Mouse (Mus musculus): ENCODE measurements around the gene Wipf2. TPM values are rescaled to one million over a fixed set of nuclear protein-coding genes. Genes with fewer than 3 reads are reported as not detected.
"Not testable (repeated sequence)": the region's sequence is repeated elsewhere in the genome, so short reads cannot be mapped to it uniquely, and the experiment has no call there.

Wipf2 gene
- polyA plus RNA-seq, 1 experiment, result 36.5 TPM

GRCm38 (mm10) chr11:98917428-98918005, 54.1 kb downstream of the Wipf2 start:
- no peak overlapping the region for H3K4me3 ChIP-seq (ENCODE audit: low read depth, low read length)
- H3K27me3 ChIP-seq (ENCODE audit: control insufficient read depth, insufficient read depth, low read length, poor library complexity, severe bottlenecking), result no peaks in the 10 kb centered on the region
- H3K4me1 ChIP-seq (ENCODE audit: control insufficient read depth, insufficient read depth, low read length), result peaks cover 3% of the 10 kb centered on the region
- H3K36me3 ChIP-seq (ENCODE audit: control insufficient read depth, insufficient read depth, low read length, poor library complexity, severe bottlenecking), result peaks cover 81% of the 10 kb centered on the region
- H3K9ac ChIP-seq (ENCODE audit: low read depth, poor library complexity, severe bottlenecking), result no peak overlapping the region
- no peak overlapping the region for H3K27ac ChIP-seq (ENCODE audit: insufficient read depth, low read length)
- H3K9me3 ChIP-seq (replicated peaks; ENCODE audit: control insufficient read depth, insufficient read depth, low read length, poor library complexity, severe bottlenecking), result no peaks in the 10 kb centered on the region
- TF ChIP-seq CTCF (IDR thresholded peaks at IDR 0.05; ENCODE audit: low read depth, low read length), result no peak

GRCm38 (mm10) chr11:98918231-98918630, 54.8 kb downstream of the Wipf2 start:
- TF ChIP-seq EP300 (IDR thresholded peaks at IDR 0.05; ENCODE audit: insufficient read depth, low read depth, low read length) (no peak), POLR2A (IDR thresholded peaks at IDR 0.05; ENCODE audit: insufficient read depth, low read length) (no peak), CTCF (IDR thresholded peaks at IDR 0.05; ENCODE audit: low read depth, low read length) (no peak)
- H3K36me3 ChIP-seq (ENCODE audit: control insufficient read depth, insufficient read depth, low read length, poor library complexity, severe bottlenecking), result peaks cover 74% of the 10 kb centered on the region
- no peak overlapping the region for H3K27ac ChIP-seq (ENCODE audit: insufficient read depth, low read length)
- H3K4me1 ChIP-seq (ENCODE audit: control insufficient read depth, insufficient read depth, low read length), result peaks cover 4% of the 10 kb centered on the region
- H3K9me3 ChIP-seq (replicated peaks; ENCODE audit: control insufficient read depth, insufficient read depth, low read length, poor library complexity, severe bottlenecking), result no peaks in the 10 kb centered on the region
- H3K27me3 ChIP-seq (ENCODE audit: control insufficient read depth, insufficient read depth, low read length, poor library complexity, severe bottlenecking), result no peaks in the 10 kb centered on the region
- no peak overlapping the region for H3K4me3 ChIP-seq (ENCODE audit: low read depth, low read length)
- no peak overlapping the region for H3K9ac ChIP-seq (ENCODE audit: low read depth, poor library complexity, severe bottlenecking)

- no peaks in the 10 kb centered on the region for H3K27me3 ChIP-seq (ENCODE audit: control insufficient read depth, insufficient read depth, low read length, poor library complexity, severe bottlenecking)
- peaks cover 6% of the 10 kb centered on the region for H3K4me1 ChIP-seq (ENCODE audit: control insufficient read depth, insufficient read depth, low read length)
- H3K36me3 ChIP-seq (ENCODE audit: control insufficient read depth, insufficient read depth, low read length, poor library complexity, severe bottlenecking), result peaks cover 66% of the 10 kb centered on the region
- TF ChIP-seq POLR2A (IDR thresholded peaks at IDR 0.05; ENCODE audit: insufficient read depth, low read length) (no peak), EP300 (IDR thresholded peaks at IDR 0.05; ENCODE audit: insufficient read depth, low read depth, low read length) (no peak), CTCF (IDR thresholded peaks at IDR 0.05; ENCODE audit: low read depth, low read length) (no peak)
- no peak overlapping the region for H3K27ac ChIP-seq (ENCODE audit: insufficient read depth, low read length)
- H3K9ac ChIP-seq (ENCODE audit: low read depth, poor library complexity, severe bottlenecking), result no peak overlapping the region
- no peak overlapping the region for H3K4me3 ChIP-seq (ENCODE audit: low read depth, low read length)
- H3K9me3 ChIP-seq (replicated peaks; ENCODE audit: control insufficient read depth, insufficient read depth, low read length, poor library complexity, severe bottlenecking), result no peaks in the 10 kb centered on the region
Measured at GRCm38 (mm10) chr11:98919009-98919408, 55.6 kb downstream of the Wipf2 start.

GRCm38 (mm10) chr11:98921813-98922212, 58.4 kb downstream of the Wipf2 start:
- H3K27ac ChIP-seq (ENCODE audit: insufficient read depth, low read length); H3K4me3 ChIP-seq (ENCODE audit: low read depth, low read length); H3K27me3 ChIP-seq (ENCODE audit: control insufficient read depth, insufficient read depth, low read length, poor library complexity, severe bottlenecking); H3K9me3 ChIP-seq (replicated peaks; ENCODE audit: control insufficient read depth, insufficient read depth, low read length, poor library complexity, severe bottlenecking); H3K9ac ChIP-seq (ENCODE audit: low read depth, poor library complexity, severe bottlenecking): not testable (repeated sequence)
- peak; percentile 70 for TF ChIP-seq CTCF (IDR thresholded peaks at IDR 0.05; ENCODE audit: low read depth, low read length)
- Histone ChIP-seq H3K4me1 (ENCODE audit: control insufficient read depth, insufficient read depth, low read length) (peaks cover 16% of the 10 kb centered on the region), H3K36me3 (ENCODE audit: control insufficient read depth, insufficient read depth, low read length, poor library complexity, severe bottlenecking) (peaks cover 44% of the 10 kb centered on the region)

DNA sequence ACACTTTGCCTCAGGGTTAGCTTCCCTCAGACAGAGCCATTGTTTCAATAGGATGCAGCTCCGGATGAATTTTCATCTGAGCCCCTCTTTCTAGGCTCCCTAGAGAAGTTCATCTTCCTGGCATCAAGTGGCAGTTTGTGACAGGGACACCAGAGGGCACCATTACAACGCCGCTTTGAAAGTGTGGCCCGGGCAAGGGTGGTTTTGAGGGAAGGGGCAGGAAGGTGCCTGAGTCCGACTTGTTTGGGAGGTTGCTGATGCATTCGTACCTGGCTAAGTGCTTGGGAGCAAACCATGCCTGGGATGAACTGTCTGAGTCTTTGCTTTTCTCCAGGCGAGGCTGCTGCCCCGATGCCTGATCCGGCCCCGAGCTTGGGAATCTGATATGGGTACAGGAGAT, 58.9 kb downstream of the Wipf2 start:
- Histone ChIP-seq H3K36me3 (ENCODE audit: control insufficient read depth, insufficient read depth, low read length, poor library complexity, severe bottlenecking) (peaks cover 39% of the 10 kb centered on the region), H3K4me1 (ENCODE audit: control insufficient read depth, insufficient read depth, low read length) (peaks cover 16% of the 10 kb centered on the region)
- H3K27me3 ChIP-seq (ENCODE audit: control insufficient read depth, insufficient read depth, low read length, poor library complexity, severe bottlenecking); H3K27ac ChIP-seq (ENCODE audit: insufficient read depth, low read length); H3K4me3 ChIP-seq (ENCODE audit: low read depth, low read length); H3K9ac ChIP-seq (ENCODE audit: low read depth, poor library complexity, severe bottlenecking); H3K9me3 ChIP-seq (replicated peaks; ENCODE audit: control insufficient read depth, insufficient read depth, low read length, poor library complexity, severe bottlenecking): not testable (repeated sequence)
- TF ChIP-seq CTCF (IDR thresholded peaks at IDR 0.05; ENCODE audit: low read depth, low read length), result peak; percentile 49

DNA sequence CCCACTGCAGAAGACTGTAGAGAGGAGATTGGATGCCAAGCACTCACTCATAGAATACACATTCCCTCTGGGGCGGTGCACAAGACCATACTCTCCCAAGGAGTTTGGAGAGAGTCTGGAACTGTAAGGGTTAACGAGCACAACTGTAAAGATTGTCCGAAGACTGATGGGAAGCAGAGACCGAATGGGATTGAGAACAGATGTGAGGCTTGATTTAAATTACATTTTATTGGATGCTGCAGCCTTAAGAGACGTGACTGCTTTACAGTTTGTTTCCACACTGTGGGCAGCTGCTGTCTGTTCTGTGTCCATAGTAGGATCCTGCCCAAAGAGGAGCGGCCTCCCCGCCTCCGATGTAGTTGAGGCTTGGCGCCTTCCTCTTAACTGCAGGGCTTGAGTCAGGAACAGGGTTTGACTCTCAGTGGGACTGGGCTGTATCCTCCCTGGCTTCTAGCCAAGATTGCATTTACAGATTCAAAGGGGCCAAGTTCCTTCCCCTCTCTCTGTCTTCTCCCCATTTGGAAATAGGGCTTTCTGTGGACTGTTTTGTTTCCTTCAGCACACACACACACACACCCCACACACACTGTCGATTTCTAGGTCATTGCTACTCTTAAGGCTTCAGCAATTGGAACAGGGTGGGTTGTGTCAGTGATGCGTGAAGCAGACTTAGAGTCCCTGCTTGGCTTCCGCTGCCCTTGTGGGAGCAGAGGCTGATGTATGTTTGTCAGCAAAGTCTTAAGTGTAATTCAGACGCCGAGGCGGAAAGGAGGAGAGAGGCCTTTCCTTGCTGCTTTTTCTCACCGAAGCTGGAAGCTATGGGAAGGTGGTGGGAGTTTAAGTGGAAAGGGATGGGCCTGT, 59.6 kb downstream of the Wipf2 start:
- H3K9ac ChIP-seq (ENCODE audit: low read depth, poor library complexity, severe bottlenecking); H3K27me3 ChIP-seq (ENCODE audit: control insufficient read depth, insufficient read depth, low read length, poor library complexity, severe bottlenecking); H3K4me3 ChIP-seq (ENCODE audit: low read depth, low read length); H3K9me3 ChIP-seq (replicated peaks; ENCODE audit: control insufficient read depth, insufficient read depth, low read length, poor library complexity, severe bottlenecking); H3K27ac ChIP-seq (ENCODE audit: insufficient read depth, low read length): not testable (repeated sequence)
- Histone ChIP-seq H3K4me1 (ENCODE audit: control insufficient read depth, insufficient read depth, low read length) (peaks cover 16% of the 10 kb centered on the region), H3K36me3 (ENCODE audit: control insufficient read depth, insufficient read depth, low read length, poor library complexity, severe bottlenecking) (peaks cover 31% of the 10 kb centered on the region)
